Mouse (Mus musculus) gastrocnemius, postnatal 25 days (tissue): ENCODE measurements around the gene Slc7a15. TPM values are rescaled to one million over a fixed set of nuclear protein-coding genes. Genes with fewer than 3 reads are reported as not detected.

Experiments used
- DNase-seq: peaks from one replicate; pipeline ENCODE4 v3.0.0; 2022
- total RNA-seq, 2 experiments: library from RNA; stranded (reverse); gene quantifications; 1 replicate in 1 of 2; 2 replicates in 1 of 2; pipeline ENCODE4 v1.2.3; 2021

The Slc7a15 gene
- total RNA-seq, 2 experiments from 2014 or later: not detected

DNA sequence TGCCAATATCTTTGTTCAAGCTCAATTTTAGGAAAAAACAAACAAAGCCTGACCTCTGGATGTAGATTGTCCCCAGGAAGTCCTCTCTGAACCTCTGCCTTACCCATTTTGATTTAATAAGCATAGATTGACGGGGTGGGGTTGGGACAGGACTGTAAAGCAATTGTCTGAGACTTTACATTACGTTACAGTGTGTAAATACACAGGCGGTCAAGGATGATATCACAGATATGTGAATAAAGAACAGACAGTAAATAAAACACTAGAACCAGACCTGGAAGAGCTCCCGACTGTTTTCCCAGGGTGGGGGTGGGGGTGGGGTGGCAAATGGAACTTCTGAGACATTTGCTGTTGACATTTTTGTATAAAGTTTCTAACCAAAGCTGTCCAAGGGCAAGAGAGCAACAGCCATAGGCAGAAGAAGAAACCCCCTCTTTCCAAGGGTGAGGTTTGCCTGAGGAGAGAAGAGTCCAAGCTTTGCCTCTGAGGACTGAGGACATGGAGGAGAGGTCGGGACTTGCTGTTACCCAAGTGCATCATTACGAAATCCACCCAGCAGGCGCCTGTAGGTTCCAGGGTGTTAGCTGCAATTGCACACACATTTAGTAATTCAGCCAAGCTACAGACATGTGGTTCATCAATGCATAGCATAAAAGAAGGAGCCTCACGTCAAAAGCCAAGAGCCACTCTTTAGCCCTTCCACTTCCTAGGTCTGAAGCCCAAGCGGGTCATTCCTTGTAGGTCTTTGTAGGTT lies 91.7 kb downstream of the Slc7a15 start:
- DNase-seq: no peak

DNA sequence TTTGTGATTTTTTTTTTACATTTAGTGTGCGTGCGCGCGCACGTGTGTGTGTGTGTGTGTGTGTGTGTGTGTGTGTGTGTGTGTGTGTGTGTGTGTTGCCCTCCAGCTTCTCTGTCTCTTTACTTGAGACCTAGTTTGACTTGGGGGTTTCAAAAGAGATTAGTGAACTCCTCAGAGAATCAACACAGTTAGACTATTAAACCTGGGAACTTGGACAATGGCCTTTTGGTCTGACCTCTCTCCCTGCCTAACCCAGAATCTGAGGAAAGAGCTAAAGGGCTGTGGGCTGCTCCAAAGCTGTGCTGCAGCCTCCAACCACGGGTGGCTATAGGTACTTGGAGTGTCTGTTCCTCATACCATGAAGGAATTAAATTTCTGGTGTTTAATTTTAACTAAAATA lies 94.7 kb downstream of the Slc7a15 start:
- no peak for DNase-seq

DNA sequence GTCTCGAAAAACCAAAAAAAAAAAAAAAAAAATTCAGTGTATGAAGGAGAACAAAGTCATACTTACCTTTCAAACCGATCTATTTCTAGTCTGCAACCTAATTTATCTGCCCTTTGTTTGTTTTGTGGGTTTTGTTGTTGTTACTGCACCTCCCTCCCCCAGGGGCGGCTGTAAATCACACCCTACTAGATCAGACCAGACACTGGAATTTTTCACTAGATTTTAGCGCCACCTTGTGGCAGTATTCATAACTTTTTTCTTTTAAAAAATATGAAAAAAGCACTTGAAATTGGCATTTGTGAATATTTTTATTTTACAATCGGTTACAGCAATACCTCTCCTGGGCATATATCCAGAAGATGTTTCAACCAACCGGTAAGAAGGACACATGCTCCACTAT lies 96.3 kb downstream of the Slc7a15 start:
- no peak for DNase-seq

GRCm38 (mm10) chr12:8501571-8502305 lies 97.1 kb downstream of the Slc7a15 start:
- DNase-seq: no peak

- DNase-seq: no peak
Measured at GRCm38 (mm10) chr12:8500597-8501570, 98.0 kb downstream of the Slc7a15 start.

DNA sequence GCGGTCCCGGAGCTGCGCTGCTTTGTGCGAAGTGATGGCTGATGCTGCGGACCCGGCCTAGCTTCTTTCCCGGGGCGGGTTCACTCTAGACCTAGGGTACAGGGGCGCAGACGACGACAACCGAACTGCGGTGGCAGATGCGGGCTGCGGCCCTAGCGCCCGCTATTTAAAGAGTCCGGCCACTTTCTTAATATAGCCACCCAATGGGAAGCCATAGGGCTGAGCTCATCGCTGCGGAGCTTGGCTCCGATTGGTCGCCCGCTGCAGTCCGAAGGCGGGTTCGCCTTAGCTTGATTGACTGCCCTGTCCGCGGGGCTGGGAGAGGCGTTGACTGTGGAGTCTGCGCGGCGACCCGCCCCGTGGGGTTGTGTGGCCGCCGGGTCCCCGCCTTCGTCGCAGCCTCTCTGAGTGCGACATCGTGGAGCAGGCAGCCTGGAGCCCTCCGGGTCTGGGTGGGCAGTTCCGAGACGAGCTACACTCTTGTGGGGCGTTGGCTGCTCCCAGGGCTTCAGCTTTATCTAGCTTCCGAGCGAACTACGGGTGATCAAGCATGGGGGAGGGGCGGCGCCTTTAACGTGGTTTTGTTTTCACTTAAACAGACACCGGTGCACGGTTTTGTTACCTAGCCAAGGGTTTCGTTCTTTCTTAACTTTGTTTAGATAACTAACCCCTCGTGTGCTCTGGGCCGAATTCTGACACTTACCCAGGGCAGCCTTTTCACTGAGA lies 98.8 kb downstream of the Slc7a15 start, which contains the start of gene Rhob:
TSS of gene Rhob (minus strand) at position 139 of the 726 bp plus-strand sequence.
- peak; percentile 98 for DNase-seq

DNA sequence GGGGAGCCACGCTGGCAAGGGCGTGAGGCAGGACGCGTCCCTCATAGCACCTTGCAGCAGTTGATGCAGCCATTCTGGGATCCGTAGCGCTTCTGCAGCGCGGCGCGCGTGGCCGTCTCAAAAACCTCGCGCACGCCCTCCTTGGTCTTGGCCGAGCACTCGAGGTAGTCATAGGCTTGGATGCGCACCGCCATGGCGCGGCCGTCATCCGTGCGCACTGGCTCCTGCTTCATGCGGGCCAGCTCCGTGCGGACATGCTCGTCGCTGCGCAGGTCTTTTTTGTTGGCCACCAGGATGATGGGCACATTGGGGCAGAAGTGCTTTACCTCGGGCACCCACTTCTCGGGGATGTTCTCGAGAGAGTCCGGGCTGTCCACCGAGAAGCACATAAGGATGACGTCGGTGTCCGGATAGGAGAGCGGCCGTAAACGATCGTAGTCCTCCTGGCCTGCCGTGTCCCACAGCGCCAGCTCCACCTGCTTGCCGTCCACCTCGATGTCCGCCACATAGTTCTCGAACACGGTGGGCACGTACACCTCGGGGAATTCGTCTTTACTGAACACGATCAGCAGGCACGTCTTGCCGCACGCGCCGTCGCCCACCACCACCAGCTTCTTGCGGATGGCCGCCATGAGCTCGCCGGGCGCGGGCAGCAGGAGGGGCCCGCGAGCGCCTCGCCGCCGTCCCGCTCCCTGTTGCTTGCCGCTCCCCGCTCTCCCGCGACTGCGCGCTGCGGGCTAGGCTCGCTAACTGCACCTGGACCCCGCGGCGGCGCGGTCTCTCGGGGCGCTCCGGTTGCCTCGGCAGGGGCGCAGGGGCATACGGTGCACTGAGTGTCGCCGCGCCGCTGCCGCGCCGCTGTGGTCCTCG lies 99.6 kb downstream of the Slc7a15 start:
- peak; percentile 56 for DNase-seq

GRCm38 (mm10) chr12:8498591-8499000 lies 100.3 kb downstream of the Slc7a15 start:
- peak; percentile 38 for DNase-seq

DNA sequence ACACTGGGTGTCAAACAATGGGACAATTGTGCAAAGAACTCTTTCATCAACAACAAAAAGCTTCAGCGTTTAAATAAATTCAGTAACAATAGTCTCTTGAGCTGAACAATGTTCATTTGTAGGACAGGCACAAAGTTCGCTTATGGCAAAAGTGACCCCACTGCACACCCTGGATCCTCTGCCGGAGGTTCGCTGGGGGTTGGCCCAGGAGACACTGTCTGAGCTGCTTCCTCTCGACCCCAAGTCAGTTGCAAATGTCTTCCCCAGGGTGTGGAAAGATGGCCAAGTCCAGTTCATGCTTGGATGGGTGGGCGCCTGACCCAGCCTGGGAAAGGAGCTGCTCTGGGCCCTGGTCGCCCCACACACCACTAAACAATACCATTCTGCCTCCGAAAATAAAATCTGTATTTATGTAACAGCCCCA lies 100.7 kb downstream of the Slc7a15 start:
- DNase-seq: peak; percentile 31

DNA sequence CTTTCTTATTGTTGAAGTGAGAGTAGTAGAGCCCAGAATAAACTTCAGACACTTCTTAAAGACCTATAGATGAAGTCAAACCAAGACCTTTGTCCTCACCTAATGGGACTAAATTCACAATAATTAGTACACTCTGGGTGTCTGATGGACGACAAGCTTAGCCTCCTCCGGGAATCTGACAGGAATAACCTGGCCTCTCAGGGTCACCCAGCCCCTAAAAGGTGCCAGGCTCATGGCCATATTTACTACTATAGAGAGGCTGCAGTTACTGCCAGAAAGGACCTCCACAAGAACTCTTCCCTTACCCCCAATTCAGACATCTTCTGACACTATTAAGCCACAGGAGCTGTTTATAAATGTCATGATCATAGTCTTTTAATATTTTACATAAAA lies 101.6 kb downstream of the Slc7a15 start:
- DNase-seq: no peak

DNA sequence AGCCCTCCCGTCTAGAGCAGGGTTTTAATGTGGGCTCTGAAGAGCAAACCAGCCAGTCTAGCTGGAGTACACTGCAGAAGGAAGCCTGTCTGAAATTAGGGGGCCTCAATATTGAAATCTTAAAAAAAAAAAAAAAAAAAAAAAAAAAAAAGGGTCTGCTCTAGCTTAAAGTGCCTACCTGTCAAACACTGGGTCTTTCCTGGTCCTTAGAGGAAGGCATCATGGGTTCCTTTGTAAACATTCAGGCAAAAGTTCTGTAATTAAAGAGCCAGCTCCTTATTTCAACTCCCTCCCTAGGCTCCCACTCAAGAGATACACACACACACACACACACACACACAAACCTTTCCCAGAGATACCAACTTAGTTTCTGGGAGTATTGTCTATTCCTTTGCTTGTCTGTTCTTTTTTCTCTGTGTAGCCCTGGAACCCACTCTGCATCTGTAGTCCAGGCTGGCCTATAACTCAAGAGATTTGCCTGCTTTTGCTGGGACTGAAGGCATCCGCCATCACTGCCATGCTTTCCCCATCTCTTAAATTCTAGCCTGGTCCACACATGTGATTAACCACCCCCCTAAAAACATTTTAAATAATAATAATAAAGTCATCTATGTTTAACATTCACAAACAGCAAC lies 102.1 kb downstream of the Slc7a15 start:
- no peak for DNase-seq

DNA sequence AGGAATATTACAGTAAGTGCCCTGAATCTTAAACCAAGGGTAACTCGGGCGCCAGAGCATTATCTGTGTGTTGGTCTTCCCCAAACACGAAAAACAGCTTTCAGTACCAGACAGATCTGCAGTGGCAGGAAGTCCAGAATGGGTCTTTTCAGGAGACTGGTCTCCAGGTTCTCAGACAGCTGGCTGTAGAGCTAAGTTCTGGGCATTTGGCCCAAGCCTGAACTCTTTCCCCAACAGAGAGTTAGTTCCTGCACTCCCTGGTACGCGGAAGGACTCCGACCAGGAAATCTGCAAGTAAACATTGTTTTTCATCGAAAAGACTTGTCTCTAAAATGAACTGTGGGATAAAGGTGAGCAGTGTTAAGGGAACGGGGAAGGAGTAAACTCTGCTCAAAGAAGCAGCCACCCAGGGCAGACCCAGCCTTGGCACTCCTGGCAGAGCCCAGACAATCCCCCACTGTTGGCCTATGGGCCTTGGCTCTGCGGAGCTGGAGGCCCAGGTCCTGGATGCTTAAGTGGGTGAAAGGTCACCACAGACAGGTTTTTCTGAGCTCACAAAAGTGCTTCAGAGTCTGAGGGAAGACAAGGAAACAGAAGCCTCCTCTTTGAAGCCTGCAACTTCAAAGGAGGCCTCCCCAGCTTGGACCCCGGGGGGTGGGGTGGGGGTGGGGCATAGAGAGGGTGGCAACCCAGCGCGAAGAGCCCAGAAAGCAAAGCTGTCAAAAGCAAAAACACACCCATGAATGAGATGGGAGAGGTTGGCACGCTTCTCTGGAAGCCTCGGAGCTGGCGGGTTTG lies 102.8 kb downstream of the Slc7a15 start:
- DNase-seq: peak; percentile 70

DNA sequence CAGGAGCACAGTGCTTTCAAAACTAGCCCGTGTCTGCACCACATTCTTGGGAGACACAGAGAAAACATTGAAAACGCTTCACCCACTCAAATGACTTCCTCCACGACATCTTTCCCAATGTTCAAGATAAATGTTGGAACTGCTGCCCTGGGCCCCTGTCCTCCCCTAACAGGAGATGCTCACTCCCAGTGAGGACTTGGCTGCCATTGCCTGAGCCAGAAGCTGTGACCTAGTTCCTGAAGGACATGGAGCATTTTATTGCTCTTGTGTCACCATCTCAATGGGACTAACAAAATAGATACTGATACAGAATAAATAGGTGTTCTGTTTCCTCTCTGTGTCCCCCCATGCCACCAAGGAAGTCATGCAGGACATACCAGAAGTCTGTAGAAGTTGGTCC lies 104.2 kb downstream of the Slc7a15 start:
- no peak for DNase-seq

DNA sequence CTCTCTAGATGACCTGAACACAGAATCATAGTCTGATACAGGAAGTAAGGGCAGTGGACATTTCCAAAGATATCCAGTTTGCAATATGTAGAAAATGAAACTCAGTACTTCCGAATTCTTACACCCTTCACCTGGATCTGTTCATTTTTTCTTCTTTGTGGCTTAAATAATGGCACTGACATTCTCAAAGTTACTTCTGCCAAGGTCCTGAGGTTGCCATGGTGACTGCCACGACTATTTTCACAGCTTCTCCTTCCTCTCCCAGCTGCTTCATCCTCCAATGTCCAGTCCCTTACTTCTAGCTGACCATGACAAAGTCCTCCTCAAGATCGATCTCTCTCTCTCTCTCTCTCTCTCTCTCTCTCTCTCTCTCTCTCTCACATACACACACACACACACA lies 105.5 kb downstream of the Slc7a15 start:
- DNase-seq: no peak

DNA sequence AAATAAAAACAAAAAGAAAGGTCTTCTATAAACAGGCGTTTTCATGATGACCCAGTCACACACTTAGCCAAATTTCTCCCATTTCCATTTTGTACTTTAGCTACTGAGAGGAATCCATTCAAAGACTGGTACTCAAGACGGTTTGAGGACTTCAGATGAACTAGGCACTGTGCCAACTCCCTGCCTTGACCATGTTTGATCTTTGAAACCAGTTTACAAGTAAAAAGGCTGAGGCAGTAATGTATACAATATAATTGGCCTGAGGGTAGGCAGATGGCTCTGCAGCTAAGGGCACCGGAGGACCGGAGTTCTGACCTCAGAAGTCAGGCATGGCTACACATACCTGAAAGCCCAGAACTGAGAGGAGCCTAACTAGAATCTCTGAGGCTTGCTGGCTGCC lies 109.8 kb downstream of the Slc7a15 start:
- no peak for DNase-seq

- DNase-seq: no peak
Measured at GRCm38 (mm10) chr12:8488652-8488980, 110.2 kb downstream of the Slc7a15 start.

- peak; percentile 25 for DNase-seq
Measured at GRCm38 (mm10) chr12:8487959-8488651, 110.8 kb downstream of the Slc7a15 start.

DNA sequence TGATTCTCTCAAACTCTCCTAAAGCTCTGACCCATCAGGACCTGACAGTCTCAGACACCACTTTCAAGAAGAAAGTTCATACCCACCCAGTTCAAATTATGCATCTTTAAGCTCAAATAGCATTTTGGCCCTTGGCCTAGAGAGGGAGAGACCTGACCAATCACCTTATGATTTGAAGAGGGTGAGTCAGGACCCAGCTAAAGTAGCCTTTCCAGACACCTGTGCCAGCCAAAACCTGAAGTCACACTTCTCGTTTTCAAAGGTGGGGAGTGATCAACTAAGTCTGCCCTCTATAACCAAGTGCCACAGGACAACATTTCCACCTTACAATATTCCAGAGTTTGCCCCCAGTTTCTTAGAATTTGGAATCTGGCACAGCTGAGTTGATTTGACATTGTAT lies 111.6 kb downstream of the Slc7a15 start:
- DNase-seq: no peak

DNA sequence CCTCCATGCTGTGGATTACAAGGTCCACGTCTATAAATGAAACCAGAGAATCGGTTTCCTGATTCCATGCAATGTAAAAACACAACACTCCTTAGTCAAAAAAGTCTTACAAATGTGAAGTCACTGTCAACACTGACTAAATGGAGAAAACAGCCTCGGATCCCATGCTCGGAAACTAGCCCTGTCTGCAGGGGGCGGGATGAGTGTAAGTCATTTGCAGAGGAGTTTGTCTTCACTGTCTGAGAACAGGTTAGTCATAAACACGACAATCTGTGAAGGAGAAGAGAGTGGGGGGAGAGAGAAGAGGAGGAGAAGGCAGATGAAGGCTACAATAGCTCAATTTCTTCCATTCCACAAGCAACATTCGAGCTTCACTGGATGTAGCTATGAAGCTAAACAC lies 113.6 kb downstream of the Slc7a15 start:
- no peak for DNase-seq
